Mouse (Mus musculus) ES-E14 (cell line): Measurements from ENCODE around the gene Appl2. TPM values are rescaled to one million over a fixed set of nuclear protein-coding genes. Genes with fewer than 3 reads are reported as not detected.

Source experiments
- DNase-seq: peaks from one replicate; pipeline ENCODE4 v3.0.0-alpha.2; 2013; ENCODE audit warnings: low read depth, low spot score
- H3K27ac ChIP-seq: 2 replicates; pipeline ENCODE4 v1.5.1; 2012; ENCODE audit warnings: low read depth, mild to moderate bottlenecking, low read length, moderate library complexity, mixed read lengths; ENCODE audit not compliant: poor library complexity, insufficient read depth, severe bottlenecking
- H3K36me3 ChIP-seq: 2 replicates; pipeline ENCODE4 v1.6.1; 2012; ENCODE audit warnings: mild to moderate bottlenecking, low read length, moderate library complexity, mixed read lengths; ENCODE audit not compliant: control insufficient read depth, poor library complexity, insufficient read depth, severe bottlenecking
- H3K4me1 ChIP-seq, 2 experiments: fragments of 150-350 bp in 1 of 2; sonication (generic) in 1 of 2; 2 replicates each; pipeline ENCODE4 v1.6.1; 2012; ENCODE audit warnings: low read length in 2 of 2, mild to moderate bottlenecking in 1 of 2, mixed read lengths in 1 of 2; ENCODE audit not compliant: control insufficient read depth in 2 of 2, insufficient read depth in 2 of 2, poor library complexity in 1 of 2
- H3K4me3 ChIP-seq, 2 experiments: fragments of 150-350 bp in 1 of 2; sonication (generic) in 1 of 2; 2 replicates each; pipeline ENCODE4 v1.5.1; 2012; ENCODE audit warnings: low read length in 2 of 2, low read depth in 1 of 2, mild to moderate bottlenecking in 1 of 2, mixed read lengths in 1 of 2; ENCODE audit not compliant: insufficient read depth in 1 of 2, poor library complexity in 1 of 2, severe bottlenecking in 1 of 2
- H3K9ac ChIP-seq: 2 replicates; pipeline ENCODE4 v1.6.1; 2012; ENCODE audit warnings: low read depth, mild to moderate bottlenecking, low read length, mixed read lengths; ENCODE audit not compliant: poor library complexity, insufficient read depth, severe bottlenecking
- H3K9me3 ChIP-seq: fragments of 150-350 bp; sonication (generic); 2 replicates; pipeline ENCODE4 v1.6.1; 2012; ENCODE audit warnings: low read depth, mild to moderate bottlenecking, low read length; ENCODE audit not compliant: control insufficient read depth, insufficient read depth
- CHD2 ChIP-seq: IDR thresholded peaks from 2 replicates; pipeline ENCODE4 v1.6.1; 2014; ENCODE audit warnings: mild to moderate bottlenecking, low read depth, low read length, inconsistent platforms
- HCFC1 ChIP-seq: IDR thresholded peaks from 2 replicates; pipeline ENCODE4 v1.6.1; 2012; ENCODE audit warnings: low read length, inconsistent platforms, borderline replicate concordance; ENCODE audit not compliant: insufficient read depth
- MAFK ChIP-seq: IDR thresholded peaks from 2 replicates; pipeline ENCODE4 v1.6.1; 2014; ENCODE audit warnings: mild to moderate bottlenecking, low read depth, low read length, inconsistent platforms; ENCODE audit not compliant: insufficient read depth
- ZC3H11A ChIP-seq: IDR thresholded peaks from 2 replicates; pipeline ENCODE4 v1.6.1; 2012; ENCODE audit warnings: low read depth, mild to moderate bottlenecking, inconsistent platforms, low read length, borderline replicate concordance
- ZNF384 ChIP-seq: IDR thresholded peaks from 2 replicates; pipeline ENCODE4 v1.6.1; 2012; ENCODE audit warnings: low read depth, low read length, inconsistent platforms
- in situ Hi-C, 2 experiments: fragments of 600-800 bp; cut with MboI; formaldehyde crosslinking; loops; one replicate each; pipeline ENCODE4 v1.15.1; 2025; ENCODE audit warnings: low sequenced_read_pairs in 2 of 2, inconsistent platforms in 1 of 2; ENCODE audit not compliant: unreplicated experiment in 2 of 2
- total RNA-seq: library from RNA; depleted of rRNA; stranded (reverse); fragments of 300-350 nt; gene quantifications from 2 replicates; pipeline ENCODE4 v1.2.3, GENCODE M21; 2012

The Appl2 gene
- total RNA-seq, 1 experiment, result 13.9 TPM

GRCm38 (mm10) chr10:83629190-83629781 lies 19.3 kb downstream of the Appl2 start:
- no peaks in the 10 kb centered on the region; the same call in 1 of the 2 replicates for H3K36me3 ChIP-seq
- H3K9ac ChIP-seq, result no peak overlapping the region
- no peak for TF ChIP-seq HCFC1
- TF ChIP-seq ZNF384, result no peak
- no peak for TF ChIP-seq ZC3H11A
- TF ChIP-seq CHD2, result no peak
- no peak for TF ChIP-seq MAFK
- in situ Hi-C loops, result no loop called here
- H3K9me3 ChIP-seq, result no peaks in the 10 kb centered on the region
- H3K4me3 ChIP-seq, result no peak overlapping the region
- no peak for DNase-seq
- no peak overlapping the region for H3K27ac ChIP-seq
- no peaks in the 10 kb centered on the region for H3K4me1 ChIP-seq

- H3K4me3 ChIP-seq, result no peak overlapping the region
- in situ Hi-C loops, result no loop called here
- no peak for TF ChIP-seq ZC3H11A
- no peak for TF ChIP-seq ZNF384
- TF ChIP-seq CHD2, result no peak
- TF ChIP-seq MAFK, result no peak
- TF ChIP-seq HCFC1, result no peak
- no peaks in the 10 kb centered on the region; the same call in 1 of the 2 replicates for H3K36me3 ChIP-seq
- no peak overlapping the region for H3K27ac ChIP-seq
- no peaks in the 10 kb centered on the region for H3K4me1 ChIP-seq
- DNase-seq, result no peak
- H3K9ac ChIP-seq, result no peak overlapping the region
- no peaks in the 10 kb centered on the region for H3K9me3 ChIP-seq
Measured at GRCm38 (mm10) chr10:83628241-83628640, 20.3 kb downstream of the Appl2 start.

- TF ChIP-seq ZC3H11A (no peak), MAFK (no peak), ZNF384 (no peak), HCFC1 (no peak), CHD2 (no peak)
- no peak overlapping the region for H3K4me3 ChIP-seq
- no peaks in the 10 kb centered on the region for H3K4me1 ChIP-seq
- no peaks in the 10 kb centered on the region; the same call in 1 of the 2 replicates for H3K36me3 ChIP-seq
- no peak overlapping the region for H3K9ac ChIP-seq
- DNase-seq, result no peak
- no peaks in the 10 kb centered on the region for H3K9me3 ChIP-seq
- in situ Hi-C loops, result no loop called here
- no peak overlapping the region for H3K27ac ChIP-seq
Measured at GRCm38 (mm10) chr10:83627113-83627687, 21.3 kb downstream of the Appl2 start.

GRCm38 (mm10) chr10:83624841-83625240 lies 23.7 kb downstream of the Appl2 start:
- Histone ChIP-seq H3K36me3 (no peaks in the 10 kb centered on the region), H3K4me3 (no peak overlapping the region), H3K9ac (no peak overlapping the region), H3K9me3 (no peaks in the 10 kb centered on the region), H3K27ac (no peak overlapping the region), H3K4me1 (peaks cover 0 to 3% of the 10 kb centered on the region in 2 experiments; a peak in 1 of 4 replicates)
- in situ Hi-C loops, result no loop called here
- TF ChIP-seq ZNF384, result no peak
- no peak for DNase-seq

GRCm38 (mm10) chr10:83624065-83624464 lies 24.5 kb downstream of the Appl2 start:
- Histone ChIP-seq H3K9me3 (no peaks in the 10 kb centered on the region), H3K27ac (no peak overlapping the region), H3K4me3 (no peak overlapping the region), H3K4me1 (peaks cover 0 to 3% of the 10 kb centered on the region in 2 experiments; a peak in 1 of 4 replicates), H3K9ac (no peak overlapping the region), H3K36me3 (no peaks in the 10 kb centered on the region)
- TF ChIP-seq CHD2, result no peak
- TF ChIP-seq MAFK, result no peak
- TF ChIP-seq ZC3H11A, result no peak
- no peak for TF ChIP-seq HCFC1
- no peak for TF ChIP-seq ZNF384
- no peak for DNase-seq
- in situ Hi-C loops, result no loop called here
